Mouse (Mus musculus): ENCODE results near the gene Orc3.

The Orc3 gene

GRCm38 (mm10) chr4:34614630-34615094 is at the start of gene Orc3, which contains the start of gene Rars2:
Orc3 (minus strand) TSS chr4:34614944.
Rars2 (plus strand) TSS chr4:34614957.
- peak; percentile 89 for DNase-seq (ENCODE audit: low spot score)

- peak; percentile 41 for DNase-seq (ENCODE audit: low spot score)
These were observed 47.2 kb upstream of the Orc3 start for GRCm38 (mm10) chr4:34661927-34662326.

DNA sequence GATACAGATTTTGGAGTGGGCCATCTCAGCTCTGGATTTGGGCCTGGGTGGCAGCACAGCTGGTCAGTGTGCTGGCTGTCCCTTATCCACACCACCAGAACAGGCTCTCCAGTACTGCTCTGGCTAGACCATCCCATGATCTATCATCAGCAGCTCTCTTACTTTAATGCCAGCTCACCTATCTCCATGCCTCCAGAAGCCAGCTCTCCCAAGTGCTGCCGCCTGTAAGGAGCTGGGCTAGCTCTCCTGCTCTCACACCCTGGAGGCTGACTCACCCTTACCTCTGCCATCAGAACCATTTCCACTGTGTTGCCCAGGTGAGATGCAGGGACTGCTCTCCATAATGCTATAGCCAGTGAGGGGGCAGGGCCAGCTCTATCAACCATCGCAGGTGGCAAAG is 46.8 kb upstream of the Orc3 start:
- no peak for DNase-seq (ENCODE audit: low spot score)

DNA sequence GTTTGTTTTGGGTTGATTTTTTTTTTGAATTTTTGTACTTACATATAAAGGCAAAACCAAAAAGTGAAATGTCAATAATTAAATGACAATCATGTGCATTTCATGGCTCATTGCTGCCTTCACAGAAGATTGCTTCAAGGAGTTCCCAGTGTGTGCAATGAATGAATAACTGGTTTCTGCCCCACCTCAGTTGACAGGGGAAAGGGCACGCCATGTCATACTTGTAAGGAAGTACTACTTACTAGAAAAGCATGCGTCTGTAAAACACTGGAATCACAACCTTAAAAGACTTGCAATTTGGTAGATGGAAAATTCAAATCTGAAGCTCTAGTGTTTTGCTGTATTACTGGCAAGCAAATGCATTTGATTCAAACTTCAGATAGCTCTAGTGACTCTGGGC is 44.3 kb upstream of the Orc3 start:
- no peak for DNase-seq (ENCODE audit: low spot score)

DNA sequence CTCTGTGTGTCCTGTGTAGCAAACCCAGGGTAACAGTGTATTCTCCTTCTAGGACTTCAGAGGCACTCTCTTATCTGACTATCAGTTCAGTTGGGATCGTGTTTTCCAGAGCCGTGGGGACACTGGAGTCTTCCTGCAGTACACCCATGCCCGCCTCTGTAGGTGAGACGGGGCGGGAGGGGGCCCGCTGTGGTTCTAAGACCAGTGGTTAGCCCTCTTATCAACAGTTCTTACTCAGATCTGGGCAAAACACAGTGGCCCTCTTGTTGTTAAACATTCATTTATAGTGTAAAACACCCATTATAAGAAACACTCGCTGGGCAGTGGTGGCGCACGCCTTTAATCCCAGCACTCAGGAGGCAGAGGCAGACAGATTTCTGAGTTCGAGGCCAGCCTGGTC is 41.4 kb upstream of the Orc3 start:
- no peak for DNase-seq (ENCODE audit: low spot score)

- DNase-seq (ENCODE audit: low spot score): no peak
These were observed 38.4 kb upstream of the Orc3 start for GRCm38 (mm10) chr4:34653179-34653578.

- no peak for DNase-seq (ENCODE audit: low spot score)
These were observed 30.0 kb upstream of the Orc3 start for GRCm38 (mm10) chr4:34644779-34645178.

GRCm38 (mm10) chr4:34640731-34641130 is 26.0 kb upstream of the Orc3 start:
- DNase-seq (ENCODE audit: low spot score): no peak

GRCm38 (mm10) chr4:34639745-34640364 is 25.1 kb upstream of the Orc3 start:
- DNase-seq (ENCODE audit: low spot score): no peak

DNA sequence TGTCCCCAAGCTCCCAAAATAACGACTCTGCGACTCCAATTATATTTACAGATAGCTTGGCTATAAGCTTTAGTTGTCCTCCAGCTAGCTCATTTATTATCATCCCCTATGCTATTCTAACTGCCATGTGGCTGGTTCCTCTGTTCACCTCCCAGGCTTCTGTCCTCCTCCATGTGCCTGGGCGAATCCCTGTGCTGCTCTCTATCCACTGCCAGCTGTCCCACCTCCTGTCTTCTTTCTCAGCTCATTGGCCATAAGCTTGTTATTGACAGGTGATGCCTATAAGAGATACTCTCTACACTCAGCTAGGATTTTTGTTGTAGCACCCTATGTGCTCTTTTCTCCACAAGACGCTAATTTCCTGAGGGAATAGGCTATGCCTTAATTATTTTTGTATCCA is 23.1 kb upstream of the Orc3 start:
- DNase-seq (ENCODE audit: low spot score): no peak

GRCm38 (mm10) chr4:34637386-34637785 is 22.6 kb upstream of the Orc3 start:
- no peak for DNase-seq (ENCODE audit: low spot score)

DNA sequence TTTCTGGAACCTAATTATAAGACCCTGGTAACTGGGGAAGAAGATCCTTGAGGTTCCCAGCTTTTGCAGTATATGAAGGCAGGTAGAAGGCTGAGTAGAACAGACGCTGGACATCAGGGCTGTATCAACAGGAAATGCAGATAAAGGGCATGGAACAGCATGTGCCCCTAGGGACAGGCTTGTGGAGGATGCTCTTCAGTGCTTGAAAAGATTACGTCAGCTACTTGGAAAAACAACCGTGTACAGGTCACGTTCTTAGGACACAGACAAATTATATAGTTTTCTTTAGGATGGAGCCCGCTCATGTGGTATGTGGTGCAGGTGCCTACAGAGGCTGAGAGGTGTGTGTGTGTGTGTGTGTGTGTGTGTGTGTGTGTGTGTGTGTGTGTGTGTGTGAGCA is 21.3 kb upstream of the Orc3 start:
- no peak for DNase-seq (ENCODE audit: low spot score)

- no peak for DNase-seq (ENCODE audit: low spot score)
These were observed 19.4 kb upstream of the Orc3 start for GRCm38 (mm10) chr4:34634129-34634528.

GRCm38 (mm10) chr4:34629956-34630355 is 15.2 kb upstream of the Orc3 start:
- DNase-seq (ENCODE audit: low spot score): no peak

GRCm38 (mm10) chr4:34626401-34626800 is 11.7 kb upstream of the Orc3 start:
- DNase-seq (ENCODE audit: low spot score): no peak

DNA sequence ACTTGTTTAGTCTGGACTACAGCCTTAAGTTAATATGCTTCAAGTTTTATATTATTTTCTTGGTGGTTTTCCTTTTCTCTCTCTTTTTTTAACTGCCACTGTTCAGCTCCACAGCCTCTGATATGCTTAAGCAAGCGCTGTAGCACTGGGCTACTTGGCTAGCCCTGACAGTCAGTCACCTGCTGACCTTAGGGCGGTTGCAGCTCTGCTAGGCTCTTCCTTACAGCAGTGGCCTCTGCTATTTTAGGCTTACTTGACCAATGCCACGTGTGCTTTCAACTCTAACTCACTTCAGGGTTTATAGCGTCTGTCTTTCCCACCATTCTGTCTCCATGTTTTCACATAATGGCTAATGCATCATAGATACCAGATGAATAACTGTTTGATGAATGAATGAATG is 10.8 kb upstream of the Orc3 start:
- no peak for DNase-seq (ENCODE audit: low spot score)

DNA sequence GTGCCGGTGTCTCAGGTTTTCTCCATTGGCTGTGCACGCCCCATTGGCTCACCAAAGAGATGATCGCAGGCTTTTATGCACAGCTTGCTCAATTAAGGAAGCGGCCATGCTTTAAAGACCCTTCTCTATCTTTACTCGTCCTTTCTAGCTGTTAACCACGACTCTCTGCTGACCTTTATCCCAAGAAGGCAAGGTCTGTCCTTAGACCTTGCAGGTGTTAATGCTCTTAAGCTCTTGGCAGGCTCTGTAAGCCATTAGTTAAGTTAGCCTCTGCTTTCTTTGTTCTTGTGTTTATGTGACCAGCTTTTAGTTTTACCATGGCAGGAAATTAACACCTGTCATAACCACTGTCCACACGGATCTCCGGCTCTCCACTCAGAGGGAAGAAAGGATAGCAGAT is 1.4 kb upstream of the Orc3 start:
- DNase-seq (ENCODE audit: low spot score): no peak

GRCm38 (mm10) chr4:34615303-34615702 is 559 bp upstream of the Orc3 start:
- peak; percentile 22 for DNase-seq (ENCODE audit: low spot score)

- DNase-seq (ENCODE audit: low spot score): no peak
These were observed 1.1 kb downstream of the Orc3 start for GRCm38 (mm10) chr4:34613571-34614145.

DNA sequence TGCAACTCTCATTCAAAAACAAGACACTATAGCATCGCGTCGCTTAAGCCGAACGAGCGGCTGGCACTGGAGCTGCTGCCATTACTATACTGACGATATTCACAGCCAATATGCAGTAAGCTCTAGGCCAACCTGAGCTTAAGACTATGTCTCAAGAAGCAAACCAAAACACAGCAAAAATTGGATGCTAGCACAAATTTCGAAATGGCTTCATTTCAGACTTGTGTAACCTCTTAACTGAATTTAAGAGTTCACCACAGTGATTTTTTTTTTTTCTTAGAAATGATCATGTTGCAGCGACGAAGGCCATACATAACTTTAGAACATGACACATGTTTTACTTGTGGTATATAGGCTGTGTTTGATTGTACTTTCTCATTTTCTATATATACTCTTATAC is 8.1 kb downstream of the Orc3 start:
- DNase-seq (ENCODE audit: low spot score): no peak

- DNase-seq (ENCODE audit: low spot score): no peak
These were observed 11.6 kb downstream of the Orc3 start for GRCm38 (mm10) chr4:34603123-34603522.

- no peak for DNase-seq (ENCODE audit: low spot score)
These were observed 29.7 kb downstream of the Orc3 start for GRCm38 (mm10) chr4:34584871-34585607.

DNA sequence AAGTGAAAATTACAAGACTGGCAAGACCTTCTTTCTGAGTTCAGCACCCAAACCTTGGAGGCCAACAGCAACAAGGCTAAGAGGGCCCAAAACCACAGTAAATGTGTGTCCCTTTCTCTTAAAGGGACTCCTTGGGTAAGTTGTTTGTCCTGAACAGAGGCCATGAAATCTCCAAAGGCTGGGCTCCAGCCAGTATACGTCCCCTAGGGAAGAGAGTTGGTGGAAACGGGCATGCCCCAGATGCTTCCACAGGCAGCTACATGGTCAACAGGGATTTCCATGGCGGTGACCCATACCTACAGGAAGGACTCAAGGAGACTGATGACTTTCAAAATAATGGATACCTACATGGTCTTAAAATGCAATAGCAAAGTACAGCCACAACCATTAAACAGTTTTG is 31.3 kb downstream of the Orc3 start:
- no peak for DNase-seq (ENCODE audit: low spot score)
